Mouse (Mus musculus): ENCODE measurements around the gene Hspa1a. TPM values are rescaled to one million over a fixed set of nuclear protein-coding genes. Genes with fewer than 3 reads are reported as not detected.
"Not testable (repeated sequence)": the region's sequence is repeated elsewhere in the genome, so short reads cannot be mapped to it uniquely, and the experiment has no call there.

Hspa1a gene
- not detected in 2 replicates for polyA plus RNA-seq (2012; ENCODE audit: insufficient read depth, insufficient read length, low replicate concordance, missing spikeins)

DNA sequence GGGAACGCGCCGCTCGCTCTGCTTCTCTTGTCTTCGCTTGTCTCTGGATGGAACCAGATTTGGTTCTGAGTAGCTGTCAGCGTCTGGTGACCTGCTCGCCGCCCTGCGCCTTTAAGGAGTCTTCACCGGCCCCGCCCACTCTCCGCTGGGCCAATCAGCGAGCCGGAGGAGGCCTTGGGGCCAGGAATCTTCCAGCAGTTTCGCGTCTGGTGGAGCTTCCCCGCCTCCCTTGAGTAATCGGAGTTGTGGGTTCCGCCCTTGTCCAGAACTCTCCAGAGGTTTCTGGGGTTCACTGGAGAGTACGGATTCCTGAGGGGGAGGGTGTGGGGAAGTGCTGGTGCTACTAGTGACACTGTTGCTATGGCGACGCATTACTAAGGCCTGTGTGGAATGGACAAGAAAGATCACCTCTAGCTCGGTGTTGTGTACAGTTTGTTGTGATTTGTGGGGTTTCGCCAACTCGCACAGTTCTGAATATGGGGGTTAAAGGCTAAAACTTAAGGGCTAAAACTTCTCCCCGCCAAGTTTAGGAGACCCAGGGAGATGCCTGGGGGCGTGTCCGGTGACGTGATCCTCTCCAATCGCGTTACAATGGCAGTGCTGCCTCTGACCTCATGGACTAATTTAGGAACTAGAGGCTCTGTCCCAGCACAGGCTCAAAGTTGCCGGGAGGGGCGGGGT, at the start of gene Hspa1a, which contains the start of gene Hspa1l:
Gene Hspa1a, minus strand, starts transcription at position 88 of the 681 bp plus-strand sequence.
Gene Hspa1l, plus strand, starts transcription at position 635 of the 681 bp plus-strand sequence.
- TF ChIP-seq POLR2A (IDR thresholded peaks at IDR 0.05; ENCODE audit: insufficient read depth, low read depth, low read length): 0 out of 2 replicates have a peak, but pooled peaks have one; percentile 27
- under 1% methylated on average over 33 of the region's 33 CpGs for WGBS
- not testable (repeated sequence) for H3K4me1 ChIP-seq (ENCODE audit: control insufficient read depth, insufficient read depth, low read length)
- 0 out of 2 replicates have a peak within 1 kb of the TSS, but pooled peaks have one; percentile 2 for H3K27ac ChIP-seq (ENCODE audit: insufficient read depth, low read depth, low read length)
- H3K4me3 ChIP-seq (ENCODE audit: insufficient read depth, low read depth, low read length): peak within 1 kb of the TSS; percentile 62

DNA sequence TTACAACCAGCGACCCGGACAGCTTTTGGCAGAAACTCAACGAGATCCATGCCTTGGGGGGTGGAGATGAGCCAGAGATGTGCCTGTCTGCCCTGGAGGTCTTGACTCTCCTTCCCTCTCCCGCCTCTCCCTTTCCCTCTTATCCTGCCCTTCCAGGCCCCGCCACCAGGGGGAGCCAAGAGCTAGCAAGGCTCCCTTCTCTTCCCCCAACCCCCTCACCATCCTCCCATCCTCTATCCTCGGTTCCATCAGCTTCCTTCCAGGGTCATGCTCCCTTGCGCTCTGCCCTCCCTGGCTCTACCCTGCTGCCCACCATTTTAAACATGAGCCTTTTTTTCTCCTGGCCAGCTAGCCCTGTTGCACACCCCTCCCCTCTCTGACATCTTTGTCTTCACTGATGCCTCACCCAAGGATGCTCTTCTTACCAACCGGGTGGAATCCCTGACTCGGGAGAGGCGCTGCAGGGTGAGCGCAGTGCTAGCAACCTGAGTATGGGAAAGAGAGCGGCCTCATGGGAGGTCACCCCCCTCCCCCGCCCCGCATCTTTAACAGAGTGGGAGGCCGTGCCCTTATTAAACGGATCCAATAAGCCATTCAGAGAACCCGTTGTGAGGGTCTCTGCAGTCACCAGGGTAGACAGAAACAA, 49.3 kb upstream of the Hspa1a start:
- WGBS: 8% methylated on average over 17 of the region's 17 CpGs
- Histone ChIP-seq H3K4me3 (ENCODE audit: insufficient read depth, low read depth, low read length) (peak overlapping the region; percentile 31), H3K4me1 (ENCODE audit: control insufficient read depth, insufficient read depth, low read length) (peaks cover 16% of the 10 kb centered on the region), H3K27ac (ENCODE audit: insufficient read depth, low read depth, low read length) (peak overlapping the region; percentile 61)
- TF ChIP-seq CTCF (IDR thresholded peaks at IDR 0.05; ENCODE audit: insufficient read depth, low read depth, low read length): peak; percentile 95
- TF ChIP-seq POLR2A (IDR thresholded peaks at IDR 0.05; ENCODE audit: insufficient read depth, low read depth, low read length): no peak

- no peak overlapping the region for H3K4me3 ChIP-seq (ENCODE audit: insufficient read depth, low read depth, low read length)
- no peak for TF ChIP-seq CTCF (IDR thresholded peaks at IDR 0.05; ENCODE audit: insufficient read depth, low read depth, low read length)
- TF ChIP-seq POLR2A (IDR thresholded peaks at IDR 0.05; ENCODE audit: insufficient read depth, low read depth, low read length): no peak
- 90% methylated on average over 8 of the region's 8 CpGs for WGBS
Observed at GRCm38 (mm10) chr17:35020551-35020950, 48.6 kb upstream of the Hspa1a start.

DNA sequence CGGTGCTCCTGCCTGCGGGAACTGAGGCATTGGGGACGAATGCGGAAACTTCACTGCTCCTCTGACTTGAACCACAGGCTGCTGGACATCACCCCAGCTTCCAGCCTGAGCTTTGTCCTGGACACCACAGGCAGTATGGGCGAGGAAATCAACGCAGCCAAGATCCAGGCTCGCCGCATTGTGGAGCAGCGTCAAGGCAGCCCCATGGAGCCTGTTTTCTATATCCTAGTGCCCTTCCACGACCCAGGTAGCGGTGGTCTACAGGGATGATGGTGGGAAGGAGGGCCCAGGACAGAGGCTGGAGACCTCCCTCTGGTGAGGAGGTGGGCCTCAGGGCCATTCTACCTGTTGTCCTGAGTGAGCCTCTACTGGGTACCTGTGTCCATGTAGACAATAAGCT, 47.9 kb upstream of the Hspa1a start:
- H3K4me1 ChIP-seq (ENCODE audit: control insufficient read depth, insufficient read depth, low read length): peaks cover 14% of the 10 kb centered on the region
- TF ChIP-seq POLR2A (IDR thresholded peaks at IDR 0.05; ENCODE audit: insufficient read depth, low read depth, low read length) (no peak), CTCF (IDR thresholded peaks at IDR 0.05; ENCODE audit: insufficient read depth, low read depth, low read length) (no peak)
- H3K4me3 ChIP-seq (ENCODE audit: insufficient read depth, low read depth, low read length): no peak overlapping the region
- no peak overlapping the region for H3K27ac ChIP-seq (ENCODE audit: insufficient read depth, low read depth, low read length)
- 84% methylated on average over 11 of the region's 11 CpGs for WGBS

More at GRCm38 (mm10) chr17:35020551-35020950, 48.6 kb upstream of the Hspa1a start:
- Histone ChIP-seq H3K4me1 (ENCODE audit: control insufficient read depth, insufficient read depth, low read length) (peaks cover 16% of the 10 kb centered on the region), H3K27ac (ENCODE audit: insufficient read depth, low read depth, low read length) (no peak overlapping the region)

DNA sequence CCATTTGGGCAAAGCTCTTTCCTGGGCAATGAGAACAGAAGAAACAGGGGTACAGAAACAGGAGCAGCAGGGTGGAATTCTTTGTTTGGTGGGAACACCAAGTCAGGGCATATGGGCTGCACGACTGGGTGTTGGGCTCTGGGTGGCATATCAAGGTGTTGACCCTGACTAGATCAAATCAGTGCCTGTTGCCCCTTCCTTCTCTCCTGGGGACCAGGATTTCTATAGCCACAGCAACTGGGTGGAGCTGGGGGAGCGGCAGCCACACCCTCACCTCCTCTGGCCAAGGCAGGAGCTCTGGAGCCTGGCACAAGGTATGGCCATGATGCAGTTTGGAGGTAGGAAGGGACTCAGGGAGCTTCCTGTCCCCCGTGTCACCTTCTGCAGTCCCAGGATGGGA, 46.2 kb upstream of the Hspa1a start:
- WGBS: 85% methylated on average over 3 of the region's 3 CpGs
- Histone ChIP-seq H3K4me3 (ENCODE audit: insufficient read depth, low read depth, low read length) (no peak overlapping the region), H3K4me1 (ENCODE audit: control insufficient read depth, insufficient read depth, low read length) (peaks cover 14% of the 10 kb centered on the region), H3K27ac (ENCODE audit: insufficient read depth, low read depth, low read length) (no peak overlapping the region)
- TF ChIP-seq POLR2A (IDR thresholded peaks at IDR 0.05; ENCODE audit: insufficient read depth, low read depth, low read length) (no peak), CTCF (IDR thresholded peaks at IDR 0.05; ENCODE audit: insufficient read depth, low read depth, low read length) (no peak)

DNA sequence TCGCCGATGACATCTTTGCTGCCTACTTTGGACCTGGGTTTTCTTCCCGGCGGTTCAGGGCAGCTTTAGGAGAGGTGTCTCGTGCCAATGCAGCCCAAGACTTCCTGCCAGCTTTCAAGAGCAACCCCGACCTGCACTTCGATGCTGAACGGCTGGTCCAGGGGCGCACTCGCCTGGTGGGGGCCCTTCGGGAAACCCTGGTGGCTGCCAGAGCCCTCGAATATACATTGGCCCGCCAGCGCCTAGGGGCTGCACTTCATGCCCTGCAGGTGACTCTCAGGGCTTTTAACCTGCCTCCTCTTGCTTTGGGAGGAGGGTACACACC, 45.7 kb upstream of the Hspa1a start:
- Histone ChIP-seq H3K4me3 (ENCODE audit: insufficient read depth, low read depth, low read length) (no peak overlapping the region), H3K4me1 (ENCODE audit: control insufficient read depth, insufficient read depth, low read length) (peaks cover 14% of the 10 kb centered on the region), H3K27ac (ENCODE audit: insufficient read depth, low read depth, low read length) (no peak overlapping the region)
- WGBS: 75% methylated on average over 14 of the region's 14 CpGs
- TF ChIP-seq POLR2A (IDR thresholded peaks at IDR 0.05; ENCODE audit: insufficient read depth, low read depth, low read length) (no peak), CTCF (IDR thresholded peaks at IDR 0.05; ENCODE audit: insufficient read depth, low read depth, low read length) (no peak)

DNA sequence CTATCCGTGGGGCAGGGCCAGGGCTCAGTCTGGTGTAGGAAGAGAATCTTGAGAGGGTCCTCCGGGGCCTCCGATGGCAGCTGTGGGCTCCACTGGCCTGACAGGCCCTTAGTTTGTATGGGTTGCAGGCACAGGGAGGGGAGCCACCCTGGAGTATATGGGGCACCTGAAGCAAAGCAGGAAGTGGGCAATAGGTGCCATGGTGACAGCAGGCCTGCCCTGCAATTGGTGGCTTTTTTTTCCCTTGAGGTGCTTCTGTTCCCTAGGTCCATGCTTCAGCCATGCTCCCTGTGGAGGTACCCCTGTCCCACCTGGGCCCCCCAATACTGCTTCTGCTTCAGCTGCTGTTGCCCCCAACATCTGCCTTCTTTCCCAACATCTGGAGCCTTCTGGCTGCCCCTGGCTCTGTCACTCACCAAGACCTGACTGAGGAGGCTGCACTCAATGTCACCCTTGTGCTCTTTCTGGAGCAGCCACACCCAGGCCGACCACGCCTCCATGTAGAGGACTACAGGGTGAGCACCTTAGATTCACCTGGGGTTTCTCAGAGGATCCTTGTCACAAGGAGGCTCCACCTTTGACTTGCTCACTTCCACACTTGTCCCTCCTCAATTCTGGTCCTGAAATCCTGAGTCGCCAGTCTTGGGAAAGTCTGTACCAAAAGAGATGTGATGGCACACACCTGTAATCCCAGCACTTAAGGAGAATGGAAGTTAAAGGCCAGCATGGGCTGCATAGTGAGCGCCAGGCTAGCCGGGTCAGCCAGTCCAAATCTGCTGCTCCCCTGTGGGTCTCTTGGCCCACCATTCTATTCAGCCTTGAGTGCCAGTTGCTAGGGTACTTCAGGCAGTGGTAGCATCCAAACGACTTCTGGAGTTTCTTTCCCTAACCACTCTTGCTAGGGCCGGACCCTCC, 45.1 kb upstream of the Hspa1a start:
- TF ChIP-seq POLR2A (IDR thresholded peaks at IDR 0.05; ENCODE audit: insufficient read depth, low read depth, low read length) (no peak), CTCF (IDR thresholded peaks at IDR 0.05; ENCODE audit: insufficient read depth, low read depth, low read length) (no peak)
- WGBS: 77% methylated on average over 10 of the region's 10 CpGs
- no peak overlapping the region for H3K27ac ChIP-seq (ENCODE audit: insufficient read depth, low read depth, low read length)
- peaks cover 14% of the 10 kb centered on the region for H3K4me1 ChIP-seq (ENCODE audit: control insufficient read depth, insufficient read depth, low read length)
- H3K4me3 ChIP-seq (ENCODE audit: insufficient read depth, low read depth, low read length): no peak overlapping the region

DNA sequence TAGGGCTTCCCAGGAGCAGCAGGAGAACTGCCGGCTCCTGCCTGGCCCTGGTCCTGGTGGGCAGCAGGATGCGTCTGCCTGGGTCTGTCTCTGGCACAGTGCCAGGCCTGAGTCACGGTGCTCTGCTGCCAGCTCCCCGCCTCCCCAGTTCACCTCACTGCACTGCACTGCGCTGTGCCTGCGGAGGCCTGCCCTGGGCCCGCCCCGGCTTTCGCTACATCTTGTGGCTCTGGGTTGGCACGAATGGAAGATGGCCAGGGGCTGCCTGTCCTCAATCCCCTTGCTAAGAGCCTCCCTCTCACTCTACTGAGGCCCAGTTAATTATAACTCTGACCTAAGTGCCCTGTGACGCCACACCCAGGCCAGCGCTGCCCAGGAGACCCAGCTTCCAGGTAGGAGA, 44.4 kb upstream of the Hspa1a start, which contains the start of gene Vwa7:
Gene Vwa7, plus strand, starts transcription at position 204 of the 400 bp plus-strand sequence.
- H3K27ac ChIP-seq (ENCODE audit: insufficient read depth, low read depth, low read length): no peak within 1 kb of the TSS
- no peak within 1 kb of the TSS for H3K4me3 ChIP-seq (ENCODE audit: insufficient read depth, low read depth, low read length)
- WGBS: 30% methylated on average over 12 of the region's 12 CpGs
- peaks cover 11% of the 10 kb centered on the region for H3K4me1 ChIP-seq (ENCODE audit: control insufficient read depth, insufficient read depth, low read length)
- TF ChIP-seq CTCF (IDR thresholded peaks at IDR 0.05; ENCODE audit: insufficient read depth, low read depth, low read length) (no peak), POLR2A (IDR thresholded peaks at IDR 0.05; ENCODE audit: insufficient read depth, low read depth, low read length) (no peak)

All from olfactory bulb, adult 2 months (tissue).